11 mouse cellular contexts compared by ENCODE assay signal in the genomic region with DNA sequence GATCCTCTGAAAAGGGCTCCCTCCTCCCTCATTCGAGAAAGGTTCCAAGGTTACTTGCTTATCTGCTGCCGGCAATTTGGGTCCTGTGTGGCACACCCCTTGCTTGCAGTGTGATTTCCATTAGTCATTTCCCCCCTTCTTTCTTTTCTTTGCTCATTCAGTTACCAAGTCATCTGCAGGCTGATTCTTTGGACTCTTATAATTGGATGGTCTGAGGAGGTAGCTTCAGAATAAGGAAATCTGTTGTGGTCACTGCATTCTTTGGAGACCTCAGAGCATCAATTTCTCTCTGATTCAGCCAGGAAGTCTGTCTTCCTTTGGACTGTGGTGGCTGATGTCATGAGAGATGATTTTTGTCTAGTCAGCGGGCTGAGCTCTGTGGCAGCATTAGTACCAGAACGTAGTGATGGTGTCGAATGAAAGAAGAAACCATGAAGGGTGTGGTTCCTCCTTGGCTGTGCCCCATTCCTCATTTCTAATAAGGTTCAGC.
DNase-seq lines count a peak whose midpoint lies in the region; ATAC-seq and TF ChIP-seq lines count a peak whose summit lies in the region.
"Had no signal": no experiment of that assay in that cellular context is flagged by ENCODE, and none has a peak within 500 bp of the region (broad histone marks: within the 10 kb centered on the region; RNA-seq: fewer than 3 reads in every experiment).

No protein-coding gene starts in this region.

- intact Hi-C loops in gastrocnemius, adult 2 months (cut with DNase I), result no loop called here
- intact Hi-C loops in left cerebral cortex, postnatal 4 days (cut with DNase I), result no loop called here

- DNase-seq in gastrocnemius, adult 2 months, result no peak
- no peak for DNase-seq in gastrocnemius, postnatal 25 days
- peak; percentile 51 for DNase-seq in CD4-positive, CD25-positive, alpha-beta regulatory T cell, adult 2 months (ENCODE audit: low read depth, low spot score)
- no peak for DNase-seq in left cerebral cortex, postnatal 4 days
- no peak for DNase-seq in layer of hippocampus, adult 9-10 months (ENCODE audit: low spot score)
- no peak for DNase-seq in cerebellum, postnatal 14 days
- DNase-seq: cerebellum, adult 18-20 months; forebrain, postnatal 0 days had no signal

- ATAC-seq in common myeloid progenitor, adult 5-6 weeks (replicated peaks; ENCODE audit: low read depth, poor library complexity, severe bottlenecking), result peak; percentile 81
- ATAC-seq in megakaryocyte-erythroid progenitor cell, adult 5-6 weeks (replicated peaks; ENCODE audit: low FRiP score, low TSS enrichment, poor library complexity, severe bottlenecking), result peak; percentile 88
- ATAC-seq: forebrain, postnatal 0 days had no signal

- H3K27ac ChIP-seq in gastrocnemius, adult 2 months, result peak overlapping the region; percentile 85; the same call in 1 of the 2 replicates
- H3K27ac ChIP-seq: midbrain, embryonic 12.5 days had no signal

- TF ChIP-seq CTCF in gastrocnemius, adult 2 months (IDR thresholded peaks at IDR 0.05), result no peak

- no peak overlapping the region for H3K4me3 ChIP-seq in gastrocnemius, adult 2 months
- H3K4me3 ChIP-seq: midbrain, embryonic 12.5 days had no signal
